Mouse (Mus musculus) spleen, postnatal 36 days (tissue): Measurements from ENCODE around the gene Gm10271.

ENCODE experiments used
- DNase-seq, 2 experiments: peaks; one replicate each; pipeline ENCODE4 v3.0.0; 2022; ENCODE audit warnings: low spot score in 2 of 2, mixed read lengths in 1 of 2

The Gm10271 gene

GRCm38 (mm10) chr10:116932418-116932817 lies 40.0 kb downstream of the Gm10271 start:
- no peak for DNase-seq

- DNase-seq, result peak; percentile 33 to 36
Observed at GRCm38 (mm10) chr10:116931497-116932179, 40.8 kb downstream of the Gm10271 start.

- DNase-seq, result peak; percentile 48 to 64
Observed at GRCm38 (mm10) chr10:116930936-116931335, 41.5 kb downstream of the Gm10271 start.

- DNase-seq, result peak; percentile 79
Observed at GRCm38 (mm10) chr10:116930506-116930905, 41.9 kb downstream of the Gm10271 start.

- no peak for DNase-seq
Observed at GRCm38 (mm10) chr10:116928826-116929225, 43.6 kb downstream of the Gm10271 start.

GRCm38 (mm10) chr10:116926428-116927113 lies 45.8 kb downstream of the Gm10271 start:
- no peak for DNase-seq

- DNase-seq, result no peak
Observed at GRCm38 (mm10) chr10:116923651-116924495, 48.5 kb downstream of the Gm10271 start.

- DNase-seq, result no peak
Observed at GRCm38 (mm10) chr10:116922161-116922560, 50.2 kb downstream of the Gm10271 start.

GRCm38 (mm10) chr10:116921416-116921815 lies 51.0 kb downstream of the Gm10271 start:
- no peak for DNase-seq

- no peak for DNase-seq
Observed at GRCm38 (mm10) chr10:116920641-116921040, 51.8 kb downstream of the Gm10271 start.

- DNase-seq, result no peak
Observed at GRCm38 (mm10) chr10:116919368-116920317, 52.8 kb downstream of the Gm10271 start.

GRCm38 (mm10) chr10:116916581-116916980 lies 55.8 kb downstream of the Gm10271 start:
- no peak for DNase-seq

GRCm38 (mm10) chr10:116915286-116915685 lies 57.1 kb downstream of the Gm10271 start:
- DNase-seq, result no peak

- no peak for DNase-seq
Observed at GRCm38 (mm10) chr10:116914586-116914985, 57.8 kb downstream of the Gm10271 start.

- peak; percentile 36 to 38 for DNase-seq
Observed at GRCm38 (mm10) chr10:116913647-116914273, 58.6 kb downstream of the Gm10271 start.

- no peak for DNase-seq
Observed at GRCm38 (mm10) chr10:116912850-116913249, 59.6 kb downstream of the Gm10271 start.

- no peak for DNase-seq
Observed at GRCm38 (mm10) chr10:116908901-116909642, 63.3 kb downstream of the Gm10271 start.
